Mouse (Mus musculus) liver, adult 2 months (tissue): ENCODE measurements around the gene Coq5.

ENCODE experiments used
- CTCF ChIP-seq: fragments of 200-500 bp; IDR thresholded peaks from 2 replicates; pipeline ENCODE4 v1.5.1; 2011; ENCODE audit warnings: low read depth, low read length, control low read depth
- POLR2A ChIP-seq: fragments of 200-500 bp; IDR thresholded peaks from 2 replicates; pipeline ENCODE4 v1.6.1; 2011; ENCODE audit warnings: low read length, control low read depth; ENCODE audit not compliant: insufficient read depth; ENCODE audit errors: extremely low read depth

DNA sequence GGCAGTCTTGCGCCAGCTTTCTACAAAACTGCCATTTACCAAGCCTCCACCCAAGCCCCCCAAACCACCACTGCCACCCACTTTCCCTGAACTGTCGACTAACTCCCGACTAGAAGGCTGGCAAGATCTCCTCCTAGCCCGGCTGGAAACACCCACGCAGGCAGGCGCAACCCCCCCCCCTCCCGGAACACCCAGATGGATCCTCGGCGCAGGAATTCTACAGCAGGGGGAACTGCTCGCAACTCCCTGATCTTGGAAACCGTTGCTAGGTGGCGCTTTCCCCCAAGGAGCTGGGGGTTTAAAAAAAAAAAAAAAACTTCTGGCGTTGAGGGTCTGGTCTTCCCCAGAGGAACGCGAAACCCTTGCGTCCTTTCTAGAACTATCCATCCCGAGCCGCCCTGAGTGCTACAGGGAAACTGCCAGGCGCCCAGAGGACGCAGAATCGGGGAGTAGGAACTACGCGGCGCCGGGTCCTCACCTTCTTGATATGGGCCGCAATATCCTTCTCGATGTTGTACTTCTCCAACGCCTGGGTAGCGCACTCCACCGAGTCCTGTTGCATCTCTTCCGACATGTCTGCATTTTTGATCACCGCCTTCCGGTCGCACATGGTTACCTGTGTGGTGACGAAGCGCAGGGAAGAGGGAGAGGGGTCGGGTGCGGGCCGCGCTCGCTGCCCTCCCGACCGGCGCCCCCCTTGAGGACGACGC lies 20.7 kb downstream of the Coq5 start:
- TF ChIP-seq CTCF (no peak; the same call in 1 of the 2 replicates), POLR2A (no peak)
